Mouse (Mus musculus): ENCODE measurements at regions not wholly inside any gene's neighbourhood (a gene's known extent, or its start where the extent isn't known, plus 50 kb on each side); places are given as distances from the start of the nearest gene placed in this dataset.

GRCm38 (mm10) chr11:92858170-92858569, 239.7 kb upstream of the Car10 start:
- Histone ChIP-seq H3K27me3 (no peaks in the 10 kb centered on the region), H3K4me2 (no peak overlapping the region), H3K36me3 (ENCODE audit: poor library complexity, severe bottlenecking) (no peaks in the 10 kb centered on the region), H3K27ac (no peak overlapping the region), H3K4me3 (no peak overlapping the region), H3K9me3 (replicated peaks) (no peaks in the 10 kb centered on the region), H3K9ac (no peak overlapping the region), H3K4me1 (no peaks in the 10 kb centered on the region)
- ATAC-seq, result no peak
- 78% methylated on average over 2 of the region's 2 CpGs for WGBS

GRCm38 (mm10) chr11:92889693-92890454, 208.0 kb upstream of the Car10 start:
- Histone ChIP-seq H3K27ac (no peak overlapping the region), H3K4me1 (no peaks in the 10 kb centered on the region), H3K9ac (no peak overlapping the region), H3K27me3 (no peaks in the 10 kb centered on the region), H3K4me2 (no peak overlapping the region), H3K36me3 (ENCODE audit: poor library complexity, severe bottlenecking) (no peaks in the 10 kb centered on the region), H3K9me3 (replicated peaks) (no peaks in the 10 kb centered on the region), H3K4me3 (no peak overlapping the region)
- ATAC-seq, result peak; percentile 65; the same call in 1 of the 2 replicates
- WGBS, result 49% methylated on average over 8 of the region's 8 CpGs

- H3K4me3 ChIP-seq, result no peak overlapping the region
- H3K27me3 ChIP-seq, result no peaks in the 10 kb centered on the region
- no peak overlapping the region for H3K4me2 ChIP-seq
- no peaks in the 10 kb centered on the region for H3K9me3 ChIP-seq (replicated peaks)
- H3K27ac ChIP-seq, result no peak overlapping the region
- WGBS, result 24% methylated on average over 7 of the region's 7 CpGs
- no peak overlapping the region for H3K9ac ChIP-seq
- H3K4me1 ChIP-seq, result no peaks in the 10 kb centered on the region
- no peak for ATAC-seq
- H3K36me3 ChIP-seq (ENCODE audit: poor library complexity, severe bottlenecking), result no peaks in the 10 kb centered on the region
These were observed 198.5 kb upstream of the Car10 start for GRCm38 (mm10) chr11:92899296-92899695.
